Comparison of ENCODE assay signal across 17 mouse cellular contexts in genomic region chr13:90171390-90171789, GRCm38 (mm10).
DNase-seq lines count a peak whose midpoint lies in the region; ATAC-seq lines count a peak whose summit lies in the region.
"Had no signal": no experiment of that assay in that cellular context is flagged by ENCODE, and none has a peak within 500 bp of the region (broad histone marks: within the 10 kb centered on the region; RNA-seq: fewer than 3 reads in every experiment).

No protein-coding gene starts in this region.

- no peak overlapping the region for H3K9ac ChIP-seq in intestine, embryonic 16.5 days (ENCODE audit: low read depth, low read length)
- no peak overlapping the region for H3K9ac ChIP-seq in intestine, embryonic 15.5 days
- H3K9ac ChIP-seq in embryonic facial prominence, embryonic 15.5 days: no peak overlapping the region
- H3K9ac ChIP-seq: heart, embryonic 13.5 days; lung, embryonic 15.5 days; midbrain, embryonic 13.5 days had no signal

- no peaks in the 10 kb centered on the region for H3K27me3 ChIP-seq in intestine, embryonic 16.5 days (replicated peaks; ENCODE audit: control insufficient read depth, insufficient read depth, low read length)
- no peaks in the 10 kb centered on the region for H3K27me3 ChIP-seq in intestine, embryonic 15.5 days (replicated peaks)
- no peaks in the 10 kb centered on the region for H3K27me3 ChIP-seq in embryonic facial prominence, embryonic 15.5 days
- H3K27me3 ChIP-seq: heart, embryonic 13.5 days; lung, embryonic 15.5 days; midbrain, embryonic 13.5 days had no signal

- no peaks in the 10 kb centered on the region for H3K4me1 ChIP-seq in intestine, embryonic 16.5 days (ENCODE audit: control insufficient read depth, insufficient read depth, low read length)
- H3K4me1 ChIP-seq in intestine, embryonic 15.5 days (replicated peaks): no peaks in the 10 kb centered on the region
- H3K4me1 ChIP-seq in embryonic facial prominence, embryonic 15.5 days: peaks cover 5% of the 10 kb centered on the region; the same call in 1 of the 2 replicates
- H3K4me1 ChIP-seq: heart, embryonic 13.5 days; lung, embryonic 15.5 days; midbrain, embryonic 13.5 days had no signal

- no peak overlapping the region for H3K4me2 ChIP-seq in intestine, embryonic 16.5 days (ENCODE audit: low read depth, low read length)
- H3K4me2 ChIP-seq in intestine, embryonic 15.5 days (replicated peaks): no peak overlapping the region
- H3K4me2 ChIP-seq in embryonic facial prominence, embryonic 15.5 days (replicated peaks): no peak overlapping the region
- H3K4me2 ChIP-seq: heart, embryonic 13.5 days; lung, embryonic 15.5 days; midbrain, embryonic 13.5 days had no signal

- H3K4me3 ChIP-seq in intestine, embryonic 16.5 days (ENCODE audit: low read length): no peak overlapping the region
- H3K4me3 ChIP-seq in intestine, embryonic 15.5 days (replicated peaks): no peak overlapping the region
- no peak overlapping the region for H3K4me3 ChIP-seq in embryonic facial prominence, embryonic 15.5 days (replicated peaks)
- H3K4me3 ChIP-seq: erythroblast, embryonic 14.5 days; heart, embryonic 13.5 days; lung, embryonic 15.5 days; midbrain, embryonic 13.5 days had no signal

- no peaks in the 10 kb centered on the region for H3K9me3 ChIP-seq in intestine, embryonic 16.5 days (ENCODE audit: control insufficient read depth, low read length)
- no peaks in the 10 kb centered on the region for H3K9me3 ChIP-seq in intestine, embryonic 15.5 days
- no peaks in the 10 kb centered on the region for H3K9me3 ChIP-seq in embryonic facial prominence, embryonic 15.5 days (replicated peaks)
- H3K9me3 ChIP-seq: heart, embryonic 13.5 days; lung, embryonic 15.5 days; midbrain, embryonic 13.5 days had no signal

- DNase-seq in NIH3T3 (ENCODE audit: low read depth): peak; percentile 20
- DNase-seq in kidney, postnatal 36 days: peak; percentile 5
- DNase-seq in c-Kit-positive CD71-positive TER-119-positive erythroid progenitor cells, embryonic 14.5 days (ENCODE audit: low spot score): no peak
- no peak for DNase-seq in lung, postnatal 4 days
- DNase-seq: adrenal gland, postnatal 14 days; cerebellum, adult 9-10 months; heart, postnatal 36 days; layer of hippocampus, postnatal 36 days; thymus, postnatal 4 days had no signal

- ATAC-seq in intestine, embryonic 16.5 days: peak; percentile 42; the same call in 1 of the 2 replicates
- ATAC-seq in intestine, embryonic 15.5 days: no peak
- ATAC-seq in embryonic facial prominence, embryonic 15.5 days (ENCODE audit: insufficient number of reproducible peaks, low FRiP score, low TSS enrichment, low read depth): peak; percentile 47; the same call in 1 of the 2 replicates
- ATAC-seq: activated CD4-positive, CD25-positive, alpha-beta regulatory T cell, adult 4 months; midbrain, embryonic 13.5 days had no signal

- no peak overlapping the region for H3K27ac ChIP-seq in intestine, embryonic 16.5 days (ENCODE audit: low read length)
- H3K27ac ChIP-seq in intestine, embryonic 15.5 days: no peak overlapping the region
- H3K27ac ChIP-seq in embryonic facial prominence, embryonic 15.5 days (replicated peaks): peak overlapping the region; percentile 28; the same call in 1 of the 2 replicates
- H3K27ac ChIP-seq: heart, embryonic 13.5 days; lung, embryonic 15.5 days; midbrain, embryonic 13.5 days had no signal

- H3K36me3 ChIP-seq in intestine, embryonic 16.5 days (ENCODE audit: control insufficient read depth, insufficient read depth, low read length): no peaks in the 10 kb centered on the region
- H3K36me3 ChIP-seq in intestine, embryonic 15.5 days: no peaks in the 10 kb centered on the region
- H3K36me3 ChIP-seq in embryonic facial prominence, embryonic 15.5 days: no peaks in the 10 kb centered on the region
- H3K36me3 ChIP-seq: heart, embryonic 13.5 days; lung, embryonic 15.5 days; midbrain, embryonic 13.5 days had no signal

Comparison
In these comparisons a context has a peak if more than half of its experiments do, and no peak if none do; other contexts are left out.
1. DNase-seq: peak in NIH3T3 (single experiment) and kidney, postnatal 36 days (2 of 2); none in c-Kit-positive CD71-positive TER-119-positive erythroid progenitor cells, embryonic 14.5 days (single experiment) and lung, postnatal 4 days (0 of 2).